Mouse (Mus musculus) testis, adult 2 months (tissue): ENCODE results near the gene Fam168b.

ENCODE experiments used
- CTCF ChIP-seq: fragments of 200-500 bp; IDR thresholded peaks from 2 replicates; pipeline ENCODE4 v1.5.1; 2012; ENCODE audit warnings: low read depth, mild to moderate bottlenecking, inconsistent platforms, low read length, moderate library complexity; ENCODE audit not compliant: control insufficient read depth, insufficient read depth, insufficient replicate concordance
- POLR2A ChIP-seq: fragments of 200-500 bp; IDR thresholded peaks from 2 replicates; pipeline ENCODE4 v1.6.1; 2012; ENCODE audit warnings: low read depth, mild to moderate bottlenecking, inconsistent platforms, low read length, moderate library complexity; ENCODE audit not compliant: control insufficient read depth

DNA sequence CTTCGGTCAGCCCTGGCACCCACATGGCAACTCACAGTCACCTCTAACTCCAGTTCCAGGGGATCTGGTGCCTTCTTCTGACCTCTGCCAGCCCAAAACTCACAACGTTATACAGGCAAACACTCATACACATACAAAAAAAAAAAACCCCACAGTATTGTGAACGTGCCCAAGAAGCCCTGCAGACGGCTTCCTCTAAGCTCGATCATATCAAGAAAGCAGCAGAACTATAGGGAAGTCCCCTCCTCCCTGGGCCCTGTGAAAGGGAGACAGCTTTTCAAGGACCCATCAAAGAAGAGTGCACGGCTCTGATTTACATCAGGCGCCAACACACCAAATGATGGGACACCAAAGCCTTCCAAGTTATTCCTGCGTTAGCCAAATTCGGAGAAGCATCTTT, 17.0 kb downstream of the Fam168b start:
- TF ChIP-seq CTCF: no peak
- no peak for TF ChIP-seq POLR2A
